Mouse (Mus musculus) gonadal fat pad, adult 2 months (tissue): Measurements from ENCODE around the gene Arpc3. TPM values are rescaled to one million over a fixed set of nuclear protein-coding genes. Genes with fewer than 3 reads are reported as not detected.
"Not testable (repeated sequence)": the region's sequence is repeated elsewhere in the genome, so short reads cannot be mapped to it uniquely, and the experiment has no call there.

Experiments
- DNase-seq: peaks from one replicate; pipeline ENCODE4 v3.0.0-alpha.2; 2012; ENCODE audit warnings: low read depth
- polyA plus RNA-seq: library from polyadenylated mRNA; depleted of rRNA; stranded (reverse); fragments of >200 nt; gene quantifications from 2 replicates; pipeline ENCODE4 v1.2.3, GENCODE M21; 2012

The Arpc3 gene
- polyA plus RNA-seq, 1 experiment: 195 TPM

- no peak for DNase-seq
Measured at GRCm38 (mm10) chr5:122399871-122400270, 8.2 kb downstream of the Arpc3 start.

GRCm38 (mm10) chr5:122400628-122401302 lies 9.1 kb downstream of the Arpc3 start:
- DNase-seq: no peak

GRCm38 (mm10) chr5:122401303-122401640 lies 9.6 kb downstream of the Arpc3 start:
- DNase-seq: no peak

GRCm38 (mm10) chr5:122402160-122402559 lies 10.5 kb downstream of the Arpc3 start:
- no peak for DNase-seq

GRCm38 (mm10) chr5:122402772-122403171 lies 11.1 kb downstream of the Arpc3 start:
- no peak for DNase-seq

- no peak for DNase-seq
Measured at GRCm38 (mm10) chr5:122403362-122403761, 11.7 kb downstream of the Arpc3 start.

GRCm38 (mm10) chr5:122405537-122405936 lies 13.9 kb downstream of the Arpc3 start:
- no peak for DNase-seq

GRCm38 (mm10) chr5:122409692-122410645 lies 18.3 kb downstream of the Arpc3 start:
- DNase-seq: no peak

GRCm38 (mm10) chr5:122411892-122412291 lies 20.2 kb downstream of the Arpc3 start:
- no peak for DNase-seq

- DNase-seq: no peak
Measured at GRCm38 (mm10) chr5:122412826-122413225, 21.1 kb downstream of the Arpc3 start.

GRCm38 (mm10) chr5:122414351-122414750 lies 22.7 kb downstream of the Arpc3 start:
- no peak for DNase-seq

GRCm38 (mm10) chr5:122415465-122415864 lies 23.8 kb downstream of the Arpc3 start:
- no peak for DNase-seq

- not testable (repeated sequence) for DNase-seq
Measured at GRCm38 (mm10) chr5:122420676-122421075, 29.0 kb downstream of the Arpc3 start.

- no peak for DNase-seq
Measured at GRCm38 (mm10) chr5:122421271-122422068, 29.8 kb downstream of the Arpc3 start, which contains the start of gene Anapc7. Anapc7 (plus strand) TSS chr5:122421693.

- DNase-seq: peak; percentile 54
Measured at GRCm38 (mm10) chr5:122422071-122422964, 30.6 kb downstream of the Arpc3 start.

GRCm38 (mm10) chr5:122423083-122423482 lies 31.4 kb downstream of the Arpc3 start:
- no peak for DNase-seq

GRCm38 (mm10) chr5:122425550-122425949 lies 33.9 kb downstream of the Arpc3 start:
- DNase-seq: no peak

- no peak for DNase-seq
Measured at GRCm38 (mm10) chr5:122430036-122430775, 38.5 kb downstream of the Arpc3 start.

GRCm38 (mm10) chr5:122431221-122431620 lies 39.5 kb downstream of the Arpc3 start:
- DNase-seq: no peak

GRCm38 (mm10) chr5:122434541-122434940 lies 42.9 kb downstream of the Arpc3 start:
- DNase-seq: no peak
